Mouse (Mus musculus): ENCODE measurements around the gene Stx18. TPM values are rescaled to one million over a fixed set of nuclear protein-coding genes. Genes with fewer than 3 reads are reported as not detected.
A peak's percentile ranks its signal among the peaks of the same experiment; 100 is the strongest.

The Stx18 gene
- total and polyA plus RNA-seq, 2 experiments from 2014 or later: 14.0 to 24.4 TPM

- TF ChIP-seq CTCF (IDR thresholded peaks at IDR 0.05): no peak
- DNase-seq (ENCODE audit: low spot score) (peak; percentile 11), ATAC-seq (ENCODE audit: low FRiP score) (no peak)
- no peaks in the 10 kb centered on the region for H3K4me1 ChIP-seq (ENCODE audit: insufficient read depth, low read length)
- H3K4me3 ChIP-seq (ENCODE audit: low read depth, low read length): no peak overlapping the region
- 25% methylated on average over 17 of the region's 17 CpGs for WGBS
- no peaks in the 10 kb centered on the region for H3K27me3 ChIP-seq (ENCODE audit: insufficient read depth, low read length)
- no peaks in the 10 kb centered on the region for H3K9me3 ChIP-seq (ENCODE audit: low read length)
- no peak overlapping the region for H3K27ac ChIP-seq (ENCODE audit: low read depth, low read length)
- H3K9ac ChIP-seq (replicated peaks; ENCODE audit: low read length, poor library complexity, severe bottlenecking): no peak overlapping the region
- H3K4me2 ChIP-seq (ENCODE audit: low read depth, low read length, poor library complexity, severe bottlenecking): no peak overlapping the region
- no peaks in the 10 kb centered on the region for H3K36me3 ChIP-seq (ENCODE audit: insufficient read depth, low read length)
Observed at GRCm38 (mm10) chr5:38006415-38007347, 31.9 kb upstream of the Stx18 start.

GRCm38 (mm10) chr5:38009071-38009470, 29.5 kb upstream of the Stx18 start:
- H3K4me2 ChIP-seq (ENCODE audit: low read depth, low read length, poor library complexity, severe bottlenecking): no peak overlapping the region
- H3K9me3 ChIP-seq (ENCODE audit: low read length): no peaks in the 10 kb centered on the region
- H3K27me3 ChIP-seq (ENCODE audit: insufficient read depth, low read length): no peaks in the 10 kb centered on the region
- WGBS: 87% methylated on average over 4 of the region's 4 CpGs
- H3K36me3 ChIP-seq (ENCODE audit: insufficient read depth, low read length): no peaks in the 10 kb centered on the region
- no peak for TF ChIP-seq CTCF (IDR thresholded peaks at IDR 0.05)
- no peak overlapping the region for H3K4me3 ChIP-seq (ENCODE audit: low read depth, low read length)
- ATAC-seq (ENCODE audit: low FRiP score) (no peak), DNase-seq (ENCODE audit: low spot score) (no peak)
- no peak overlapping the region for H3K27ac ChIP-seq (ENCODE audit: low read depth, low read length)
- H3K4me1 ChIP-seq (ENCODE audit: insufficient read depth, low read length): no peaks in the 10 kb centered on the region
- no peak overlapping the region for H3K9ac ChIP-seq (replicated peaks; ENCODE audit: low read length, poor library complexity, severe bottlenecking)

GRCm38 (mm10) chr5:38014916-38015315, 23.6 kb upstream of the Stx18 start:
- no peak for DNase-seq (ENCODE audit: low spot score)
- no peaks in the 10 kb centered on the region for H3K9me3 ChIP-seq (ENCODE audit: low read length)
- 18% methylated on average over 3 of the region's 3 CpGs for WGBS
- no peak overlapping the region for H3K4me2 ChIP-seq (ENCODE audit: low read depth, low read length, poor library complexity, severe bottlenecking)
- no peak overlapping the region for H3K4me3 ChIP-seq (ENCODE audit: low read depth, low read length)
- no peak overlapping the region for H3K9ac ChIP-seq (replicated peaks; ENCODE audit: low read length, poor library complexity, severe bottlenecking)
- no peak overlapping the region for H3K27ac ChIP-seq (ENCODE audit: low read depth, low read length)
- TF ChIP-seq CTCF (IDR thresholded peaks at IDR 0.05): no peak
- H3K27me3 ChIP-seq (ENCODE audit: insufficient read depth, low read length): no peaks in the 10 kb centered on the region
- no peaks in the 10 kb centered on the region for H3K36me3 ChIP-seq (ENCODE audit: insufficient read depth, low read length)
- no peaks in the 10 kb centered on the region for H3K4me1 ChIP-seq (ENCODE audit: insufficient read depth, low read length)
- ATAC-seq (ENCODE audit: low FRiP score): no peak

GRCm38 (mm10) chr5:38016945-38017344, 21.6 kb upstream of the Stx18 start:
- Histone ChIP-seq H3K36me3 (ENCODE audit: insufficient read depth, low read length) (no peaks in the 10 kb centered on the region), H3K4me3 (ENCODE audit: low read depth, low read length) (no peak overlapping the region), H3K27ac (ENCODE audit: low read depth, low read length) (no peak overlapping the region), H3K27me3 (ENCODE audit: insufficient read depth, low read length) (no peaks in the 10 kb centered on the region), H3K9ac (replicated peaks; ENCODE audit: low read length, poor library complexity, severe bottlenecking) (no peak overlapping the region), H3K4me1 (ENCODE audit: insufficient read depth, low read length) (no peaks in the 10 kb centered on the region), H3K4me2 (ENCODE audit: low read depth, low read length, poor library complexity, severe bottlenecking) (no peak overlapping the region), H3K9me3 (ENCODE audit: low read length) (no peaks in the 10 kb centered on the region)
- WGBS: 85% methylated on average over 3 of the region's 3 CpGs
- ATAC-seq (ENCODE audit: low FRiP score): no peak
- no peak for TF ChIP-seq CTCF (IDR thresholded peaks at IDR 0.05)
- no peak for DNase-seq (ENCODE audit: low spot score)

- Histone ChIP-seq H3K4me1 (ENCODE audit: insufficient read depth, low read length) (no peaks in the 10 kb centered on the region), H3K36me3 (ENCODE audit: insufficient read depth, low read length) (no peaks in the 10 kb centered on the region), H3K9ac (replicated peaks; ENCODE audit: low read length, poor library complexity, severe bottlenecking) (no peak overlapping the region), H3K27me3 (ENCODE audit: insufficient read depth, low read length) (no peaks in the 10 kb centered on the region), H3K9me3 (ENCODE audit: low read length) (no peaks in the 10 kb centered on the region), H3K4me2 (ENCODE audit: low read depth, low read length, poor library complexity, severe bottlenecking) (no peak overlapping the region), H3K27ac (ENCODE audit: low read depth, low read length) (no peak overlapping the region), H3K4me3 (ENCODE audit: low read depth, low read length) (no peak overlapping the region)
- DNase-seq (ENCODE audit: low spot score) (no peak), ATAC-seq (ENCODE audit: low FRiP score) (no peak)
- 80% methylated on average over 5 of the region's 5 CpGs for WGBS
- no peak for TF ChIP-seq CTCF (IDR thresholded peaks at IDR 0.05)
Observed at GRCm38 (mm10) chr5:38027656-38028055, 10.9 kb upstream of the Stx18 start.

GRCm38 (mm10) chr5:38038274-38038673, 268 bp upstream of the Stx18 start:
- no peak for DNase-seq (ENCODE audit: low spot score)
- H3K4me3 ChIP-seq (ENCODE audit: low read depth, low read length): peak overlapping the region; percentile 59
- H3K9ac ChIP-seq (replicated peaks; ENCODE audit: low read length, poor library complexity, severe bottlenecking): peak overlapping the region; percentile 75; the same call in 1 of the 2 replicates
- H3K27me3 ChIP-seq (ENCODE audit: insufficient read depth, low read length): no peaks in the 10 kb centered on the region
- no peak for TF ChIP-seq CTCF (IDR thresholded peaks at IDR 0.05)
- no peaks in the 10 kb centered on the region for H3K36me3 ChIP-seq (ENCODE audit: insufficient read depth, low read length)
- peak overlapping the region; percentile 73 for H3K4me2 ChIP-seq (ENCODE audit: low read depth, low read length, poor library complexity, severe bottlenecking)
- no peaks in the 10 kb centered on the region; the same call in 1 of the 2 replicates for H3K4me1 ChIP-seq (ENCODE audit: insufficient read depth, low read length)
- 18% methylated on average over 9 of the region's 9 CpGs for WGBS
- H3K27ac ChIP-seq (ENCODE audit: low read depth, low read length): no peak overlapping the region
- ATAC-seq (ENCODE audit: low FRiP score): no peak
- no peaks in the 10 kb centered on the region for H3K9me3 ChIP-seq (ENCODE audit: low read length)
